In genomic region chr15:98170365-98170764, GRCm38 (mm10) we compare ENCODE assay signal across 10 mouse cellular contexts. TPM values are rescaled to one million over a fixed set of nuclear protein-coding genes. Genes with fewer than 3 reads are reported as not detected.
DNase-seq lines count a peak whose midpoint lies in the region; ATAC-seq and TF ChIP-seq lines count a peak whose summit lies in the region.
"Had no signal": no experiment of that assay in that cellular context is flagged by ENCODE, and none has a peak within 500 bp of the region (broad histone marks: within the 10 kb centered on the region; RNA-seq: fewer than 3 reads in every experiment).

No protein-coding gene starts in this region.

- no peaks in the 10 kb centered on the region for H3K79me2 ChIP-seq in heart, adult 2 months (replicated peaks; ENCODE audit: control insufficient read depth, insufficient read depth, low read length)

- no peaks in the 10 kb centered on the region for H3K36me3 ChIP-seq in heart, adult 2 months (ENCODE audit: control insufficient read depth, insufficient read depth, low read length)
- no peaks in the 10 kb centered on the region for H3K36me3 ChIP-seq in heart, embryonic 10.5 days
- H3K36me3 ChIP-seq in forebrain, postnatal 0 days (ENCODE audit: insufficient read depth): no peaks in the 10 kb centered on the region

- 0 out of 2 replicates have a peak, but pooled peaks have one; percentile 17 for TF ChIP-seq CTCF in heart, adult 2 months (IDR thresholded peaks at IDR 0.05)
- TF ChIP-seq CTCF in forebrain, postnatal 0 days (IDR thresholded peaks at IDR 0.05; ENCODE audit: low read depth): peak; percentile 20; the same call in 1 of the 2 replicates
- no peak; the same call in 1 of the 2 replicates for TF ChIP-seq CTCF in left cerebral cortex, adult 2 months (IDR thresholded peaks at IDR 0.05)

- no peak for DNase-seq in heart, adult 2 months
- DNase-seq in heart, embryonic 10.5 days (ENCODE audit: low spot score): no peak
- DNase-seq in forebrain, postnatal 0 days: peak; percentile 44
- peak; percentile 54 to 62 for DNase-seq in left cerebral cortex, adult 2 months (ENCODE audit: extremely low spot score in 1 of 2, low spot score in 2 of 2)
- peak; percentile 76 to 86 for DNase-seq in right cerebral cortex, postnatal 10 days (ENCODE audit: low spot score in 2 of 2)
- DNase-seq in yolk sac, embryonic 10.5 days (ENCODE audit: low spot score): no peak
- DNase-seq in embryo, embryonic 10 days (ENCODE audit: low spot score): no peak
- no peak for DNase-seq in cerebellum, postnatal 25 days
- DNase-seq: kidney, adult 18-20 months had no signal

- intact Hi-C loops in heart, adult 2 months (cut with DNase I): loop anchor here (5.0 kb wide), 1 partner anchor 218 kb away; no protein-coding TSS in a partner anchor
- intact Hi-C loops in left cerebral cortex, adult 2 months (cut with DNase I): loop anchor here (5.0 kb wide), 2 partner anchors 63 to 208 kb away; partner anchors contain the start of gene Tmem106c

- no peak for TF ChIP-seq POLR2A in heart, adult 2 months (IDR thresholded peaks at IDR 0.05; ENCODE audit: insufficient read depth, low read depth, low read length)

- peak; percentile 34; the same call in 1 of the 2 replicates for ATAC-seq in forebrain, postnatal 0 days

- peak overlapping the region; percentile 84 for H3K4me2 ChIP-seq in forebrain, postnatal 0 days (ENCODE audit: low read depth)

- no peaks in the 10 kb centered on the region for H3K27me3 ChIP-seq in heart, adult 2 months (ENCODE audit: control insufficient read depth, insufficient read depth, low read length)
- peaks cover 83% of the 10 kb centered on the region for H3K27me3 ChIP-seq in heart, embryonic 10.5 days (ENCODE audit: insufficient read depth, poor library complexity, severe bottlenecking)
- no peaks in the 10 kb centered on the region; the same call in 1 of the 2 replicates for H3K27me3 ChIP-seq in forebrain, postnatal 0 days (ENCODE audit: insufficient read depth, low read length)

- no peaks in the 10 kb centered on the region for H3K9me3 ChIP-seq in heart, embryonic 10.5 days
- no peaks in the 10 kb centered on the region for H3K9me3 ChIP-seq in forebrain, postnatal 0 days (ENCODE audit: low read length)

- WGBS in heart, adult 2 months: 22% methylated on average over 7 of the region's 7 CpGs
- 38% methylated on average over 7 of the region's 7 CpGs for WGBS in heart, embryonic 10.5 days
- WGBS in forebrain, postnatal 0 days: 25% methylated on average over 7 of the region's 7 CpGs

- H3K4me3 ChIP-seq in heart, adult 2 months: no peak overlapping the region
- no peak overlapping the region for H3K4me3 ChIP-seq in heart, embryonic 10.5 days
- peak overlapping the region; percentile 74 for H3K4me3 ChIP-seq in forebrain, postnatal 0 days (ENCODE audit: low read depth, low read length)
- H3K4me3 ChIP-seq in left cerebral cortex, adult 2 months: peak overlapping the region; percentile 83

- no peaks in the 10 kb centered on the region for H3K4me1 ChIP-seq in heart, adult 2 months (ENCODE audit: control insufficient read depth, insufficient read depth, low read length)
- peaks cover 21% of the 10 kb centered on the region for H3K4me1 ChIP-seq in heart, embryonic 10.5 days
- peaks cover 11% of the 10 kb centered on the region; the same call in 1 of the 2 replicates for H3K4me1 ChIP-seq in forebrain, postnatal 0 days (ENCODE audit: insufficient read depth)

- no peak overlapping the region for H3K27ac ChIP-seq in heart, adult 2 months
- no peak overlapping the region for H3K27ac ChIP-seq in heart, embryonic 10.5 days
- no peak overlapping the region for H3K27ac ChIP-seq in forebrain, postnatal 0 days (ENCODE audit: low read depth, low read length)
- no peak overlapping the region; the same call in 1 of the 2 replicates for H3K27ac ChIP-seq in left cerebral cortex, adult 2 months

- TF ChIP-seq EP300 in heart, adult 2 months (IDR thresholded peaks at IDR 0.05; ENCODE audit: insufficient read depth, low read depth, low read length): no peak

- H3K9ac ChIP-seq in heart, adult 2 months (ENCODE audit: low read depth, low read length): no peak overlapping the region
- H3K9ac ChIP-seq in forebrain, postnatal 0 days: peak overlapping the region; percentile 80; the same call in 1 of the 2 replicates

RNA-seq across cellular contexts. Expression of gene Ccdc184, which starts 3.4 kb away (rescaled TPM):
- total RNA-seq in heart, adult 2 months (2021): under 1 TPM; 0.52 to 0.63 TPM
- 0.61 and 0.94 TPM in 2 replicates for polyA plus RNA-seq in heart, adult 2 months (2012; rRNA removed)
- polyA plus RNA-seq in heart, embryonic 10.5 days (2016; fragmentation: Nextera tagmentation; extraction: Ambion mirVana): 0.58 and 0.85 TPM in 2 replicates
- total RNA-seq in forebrain, postnatal 0 days (2014; rRNA removed): 50.7 and 66.0 TPM in 2 replicates
- polyA plus RNA-seq in forebrain, postnatal 0 days (2015; fragmentation: Nextera tagmentation; extraction: Ambion mirVana): 56.3 and 68.9 TPM in 2 replicates
- total RNA-seq in left cerebral cortex, adult 2 months (2021): 10 to 100 TPM; 20.6 to 21.8 TPM
- total RNA-seq: common myeloid progenitor, adult 5-6 weeks had no signal

RNA-seq across cellular contexts. Expression of gene Asb8, which starts 4.9 kb away (rescaled TPM):
- 100 to 1,000 TPM; 105 to 118 TPM for total RNA-seq in heart, adult 2 months (2021)
- 104 and 172 TPM in 2 replicates for polyA plus RNA-seq in heart, adult 2 months (2012; rRNA removed)
- 54.9 and 77.1 TPM in 2 replicates for polyA plus RNA-seq in heart, embryonic 10.5 days (2016; fragmentation: Nextera tagmentation; extraction: Ambion mirVana)
- total RNA-seq in forebrain, postnatal 0 days (2014; rRNA removed): 46.3 and 56.9 TPM in 2 replicates
- 36.5 and 46.8 TPM in 2 replicates for polyA plus RNA-seq in forebrain, postnatal 0 days (2015; fragmentation: Nextera tagmentation; extraction: Ambion mirVana)
- 10 to 100 TPM; 46.2 to 51.8 TPM for total RNA-seq in left cerebral cortex, adult 2 months (2021)

RNA-seq across cellular contexts. Expression of gene Olfr288, which starts 25.0 kb away (rescaled TPM):
- total RNA-seq in heart, adult 2 months (2021): not detected
- polyA plus RNA-seq in heart, adult 2 months (2012; rRNA removed): not detected in 2 replicates
- not detected in 2 replicates for polyA plus RNA-seq in heart, embryonic 10.5 days (2016; fragmentation: Nextera tagmentation; extraction: Ambion mirVana)
- not detected in 2 replicates for total RNA-seq in forebrain, postnatal 0 days (2014; rRNA removed)
- 0.10 TPM in 1 of 2 replicates, not detected in the other for polyA plus RNA-seq in forebrain, postnatal 0 days (2015; fragmentation: Nextera tagmentation; extraction: Ambion mirVana)
- not detected for total RNA-seq in left cerebral cortex, adult 2 months (2021)
- total RNA-seq: common myeloid progenitor, adult 5-6 weeks had no signal

RNA-seq across cellular contexts. Expression of gene Gm44579, which starts 50.4 kb away (rescaled TPM):
- not detected for total RNA-seq in heart, adult 2 months (2021)
- polyA plus RNA-seq in heart, adult 2 months (2012; rRNA removed): not detected in 2 replicates
- polyA plus RNA-seq in heart, embryonic 10.5 days (2016; fragmentation: Nextera tagmentation; extraction: Ambion mirVana): not detected in 2 replicates
- total RNA-seq in forebrain, postnatal 0 days (2014; rRNA removed): 0.08 and 0.29 TPM in 2 replicates
- polyA plus RNA-seq in forebrain, postnatal 0 days (2015; fragmentation: Nextera tagmentation; extraction: Ambion mirVana): 0.15 TPM in 1 of 2 replicates, not detected in the other
- under 1 TPM in 1 of 2 experiments, not detected in 1; 0.32 TPM for total RNA-seq in left cerebral cortex, adult 2 months (2021)
- total RNA-seq: common myeloid progenitor, adult 5-6 weeks had no signal

RNA-seq across cellular contexts. Expression of gene Olfr287, which starts 50.5 kb away (rescaled TPM):
- total RNA-seq in heart, adult 2 months (2021): not detected
- not detected in 2 replicates for polyA plus RNA-seq in heart, adult 2 months (2012; rRNA removed)
- 0.18 TPM in 1 of 2 replicates, not detected in the other for polyA plus RNA-seq in heart, embryonic 10.5 days (2016; fragmentation: Nextera tagmentation; extraction: Ambion mirVana)
- total RNA-seq in forebrain, postnatal 0 days (2014; rRNA removed): 0.15 and 0.24 TPM in 2 replicates
- polyA plus RNA-seq in forebrain, postnatal 0 days (2015; fragmentation: Nextera tagmentation; extraction: Ambion mirVana): 0.25 and 0.45 TPM in 2 replicates
- 1 to 10 TPM; 4.7 to 5.3 TPM for total RNA-seq in left cerebral cortex, adult 2 months (2021)
- total RNA-seq: common myeloid progenitor, adult 5-6 weeks had no signal

Comparison
In these comparisons a context has a peak if more than half of its experiments do, and no peak if none do; other contexts are left out.
1. DNase-seq: peak in forebrain, postnatal 0 days (single experiment), left cerebral cortex, adult 2 months (2 of 2) and right cerebral cortex, postnatal 10 days (2 of 2); none in heart, adult 2 months (0 of 2), heart, embryonic 10.5 days (single experiment), yolk sac, embryonic 10.5 days (single experiment), embryo, embryonic 10 days (single experiment) and cerebellum, postnatal 25 days (0 of 2).
2. H3K4me3 ChIP-seq: peak in forebrain, postnatal 0 days (single experiment) and left cerebral cortex, adult 2 months (single experiment); none in heart, adult 2 months (single experiment) and heart, embryonic 10.5 days (single experiment).
3. RNA of gene Ccdc184, which starts 3.4 kb away (total RNA-seq): 50.7 to 66.0 TPM in forebrain, postnatal 0 days and 20.6 to 21.8 TPM in left cerebral cortex, adult 2 months; 0.52 to 0.63 TPM in heart, adult 2 months; every median in the first group is over 10 times any median in the second.